Mouse (Mus musculus) granulocyte monocyte progenitor cell, adult 5-6 weeks (primary cell): ENCODE data around the gene Gata2. TPM values are rescaled to one million over a fixed set of nuclear protein-coding genes. Genes with fewer than 3 reads are reported as not detected.
"Not testable (repeated sequence)": the region's sequence is repeated elsewhere in the genome, so short reads cannot be mapped to it uniquely, and the experiment has no call there.

ENCODE experiments used
- ATAC-seq: replicated peaks from 2 replicates; pipeline ENCODE4 v1.8.0; 2016; ENCODE audit warnings: mild to moderate bottlenecking, moderate TSS enrichment, inconsistent platforms; ENCODE audit not compliant: poor library complexity, severe bottlenecking
- total RNA-seq, 2 experiments: library from RNA; stranded (forward) in 1 of 2; stranded (reverse) in 1 of 2; fragments of 200-712, 200-1000 nt in 1 of 2; fragments of >200 nt in 1 of 2; fragmentation: Nextera tagmentation in 1 of 2; gene quantifications; 2 replicates each; pipeline ENCODE4 v1.2.3; 2014 to 2017

The Gata2 gene
- total RNA-seq (2014; fragmentation: Nextera tagmentation) (21.0 and 27.1 TPM in 2 replicates), total RNA-seq (2017) (3.2 and 6.4 TPM in 2 replicates)

DNA sequence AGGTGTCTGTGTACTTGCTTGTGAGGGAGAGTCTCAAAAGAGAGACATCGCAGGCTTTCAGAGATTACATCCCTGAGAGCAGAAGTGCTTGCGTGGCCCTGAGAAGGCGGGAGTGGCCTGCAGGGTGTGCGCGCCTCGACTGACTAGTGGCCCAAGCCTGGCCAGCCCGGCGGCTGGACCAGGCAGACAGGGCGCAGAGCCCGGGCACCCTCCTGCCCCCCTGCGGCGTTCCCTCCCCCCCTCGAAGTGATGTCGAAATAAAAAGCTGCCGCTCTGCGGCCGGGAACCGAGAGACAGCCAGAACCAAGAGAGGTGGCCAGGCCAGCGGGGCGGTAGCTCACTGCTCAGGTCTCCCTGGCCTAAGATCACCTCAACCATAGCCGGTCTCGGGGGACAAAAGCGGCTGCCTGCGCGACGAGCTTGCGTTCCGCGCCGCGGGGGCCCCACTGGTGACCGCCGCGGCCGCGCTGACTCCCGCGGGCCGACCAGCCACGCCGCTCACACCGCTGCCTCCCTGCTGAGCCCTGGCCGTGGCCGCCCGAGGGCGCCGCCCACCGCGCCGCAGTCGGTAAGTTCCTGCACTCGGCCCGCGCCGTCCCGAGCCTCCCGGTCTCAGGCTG is at the start of gene Gata2:
Gene Gata2 (plus strand): TSS at position 459 of the 620 bp plus-strand sequence.
- peak; percentile 34 for ATAC-seq

DNA sequence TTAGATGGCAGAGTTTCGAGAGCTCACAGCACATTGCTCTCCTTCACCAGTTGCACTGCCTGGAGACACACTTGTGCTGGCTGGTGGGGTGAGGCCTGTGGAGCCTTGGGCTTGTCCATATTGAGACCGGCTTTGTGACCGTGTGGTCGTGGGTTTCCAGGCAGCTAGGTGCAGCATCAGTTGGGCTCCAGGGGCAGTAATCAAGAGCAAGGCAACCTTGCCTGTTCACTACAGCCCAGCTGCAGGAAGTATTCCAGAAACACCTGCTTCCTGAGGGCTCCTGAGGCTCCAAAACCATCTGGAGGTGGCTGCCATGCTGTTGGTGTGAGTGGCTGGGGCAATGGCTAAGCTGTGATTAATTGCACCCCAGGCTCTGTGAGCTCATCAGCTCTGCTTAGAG is 47.9 kb upstream of the Gata2 start:
- ATAC-seq = no peak

DNA sequence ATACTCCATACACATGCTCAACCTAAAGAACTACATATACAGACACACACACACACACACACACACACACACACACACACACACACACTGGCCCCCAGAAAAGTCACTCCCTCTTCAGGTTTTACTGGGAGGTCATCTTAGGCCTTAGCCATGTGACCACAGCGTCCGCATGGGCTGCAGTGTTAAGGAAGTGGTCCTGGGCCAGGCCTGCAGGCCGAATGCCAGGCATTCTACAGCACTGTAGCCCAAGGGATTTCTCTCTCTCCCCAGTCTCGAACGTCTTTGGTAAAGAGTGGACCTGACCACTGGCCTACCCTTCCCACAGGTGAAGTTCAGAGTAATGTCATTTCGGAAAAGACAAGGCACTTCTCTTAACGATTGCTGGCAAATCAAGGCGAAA is 47.1 kb upstream of the Gata2 start:
- peak; percentile 43; the same call in 1 of the 2 replicates for ATAC-seq

DNA sequence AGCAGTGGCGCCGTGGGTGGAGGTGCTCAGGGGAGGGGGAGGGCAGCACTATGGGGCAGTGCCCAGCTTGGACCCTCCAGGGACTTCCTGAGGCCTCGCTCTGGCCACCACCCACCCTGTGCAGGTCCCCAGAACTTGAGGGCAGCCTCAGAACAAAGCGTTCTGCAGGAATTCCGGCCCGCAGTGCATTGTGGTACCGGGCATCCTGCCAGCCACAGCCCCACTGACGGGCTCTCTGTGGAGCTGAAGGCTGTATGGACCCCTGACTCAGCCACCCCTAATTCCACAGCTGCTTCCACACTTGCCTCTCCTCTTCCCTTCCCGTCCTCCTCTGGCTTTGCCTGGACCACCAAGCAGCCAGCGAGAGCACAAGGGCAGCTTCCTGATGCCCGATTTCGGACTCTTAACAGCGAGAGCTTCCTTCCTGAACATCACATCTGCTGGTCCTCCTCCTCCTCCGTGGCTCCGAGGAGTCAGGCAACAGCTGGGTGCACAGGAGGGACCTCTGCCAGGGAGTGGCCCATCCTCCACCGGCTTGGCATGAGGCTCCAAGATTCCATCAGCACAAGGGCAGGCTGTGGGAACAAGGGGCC is 46.2 kb upstream of the Gata2 start:
- peak; percentile 15 for ATAC-seq

DNA sequence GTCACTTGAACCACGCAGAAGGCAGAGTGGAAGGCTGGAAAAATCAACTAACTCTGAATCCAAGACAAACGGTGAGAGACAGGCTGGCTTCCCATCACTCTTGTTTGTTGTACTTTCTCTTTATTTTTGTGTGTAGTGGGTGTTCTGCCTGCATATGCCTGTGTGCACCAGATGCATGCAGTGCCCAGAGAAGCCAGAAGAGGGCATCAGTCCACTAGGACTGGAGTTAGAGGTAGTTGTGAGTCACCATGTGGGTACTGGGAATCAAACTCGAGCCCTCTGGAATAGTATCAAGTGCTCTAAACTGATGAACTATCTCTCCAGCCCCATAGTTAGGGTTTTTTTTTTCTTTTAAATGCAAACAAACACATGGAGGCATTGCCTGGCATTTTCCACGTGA is 42.4 kb upstream of the Gata2 start:
- no peak for ATAC-seq

DNA sequence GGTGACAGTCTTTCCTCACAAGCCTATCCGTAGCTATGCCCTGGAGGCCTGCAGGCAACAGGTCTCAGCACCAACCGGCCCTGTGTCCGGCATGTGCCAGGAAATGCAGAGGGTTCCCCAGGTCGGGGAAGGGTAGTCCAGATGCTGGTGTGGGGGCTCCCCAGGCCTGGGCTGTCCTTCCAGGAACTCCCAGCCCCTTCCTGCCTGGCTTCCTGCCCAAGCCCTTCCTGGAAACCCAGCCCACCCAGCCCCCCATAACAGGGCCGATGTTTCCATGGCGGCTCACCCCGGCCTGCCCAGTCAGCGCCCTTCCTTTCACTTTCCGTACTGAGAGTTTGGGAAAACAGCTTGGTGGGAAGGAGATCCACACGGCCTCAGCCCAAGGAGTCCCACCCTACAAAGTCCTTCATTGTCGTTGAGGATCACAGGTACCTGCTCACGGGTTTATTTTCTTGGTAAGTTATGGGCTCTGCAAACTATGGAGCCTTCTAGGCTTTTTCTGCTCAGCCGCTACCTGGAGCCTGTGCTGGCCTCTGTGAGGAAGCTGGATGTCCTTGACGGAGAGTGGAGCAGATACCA is 41.5 kb upstream of the Gata2 start:
- ATAC-seq = no peak

DNA sequence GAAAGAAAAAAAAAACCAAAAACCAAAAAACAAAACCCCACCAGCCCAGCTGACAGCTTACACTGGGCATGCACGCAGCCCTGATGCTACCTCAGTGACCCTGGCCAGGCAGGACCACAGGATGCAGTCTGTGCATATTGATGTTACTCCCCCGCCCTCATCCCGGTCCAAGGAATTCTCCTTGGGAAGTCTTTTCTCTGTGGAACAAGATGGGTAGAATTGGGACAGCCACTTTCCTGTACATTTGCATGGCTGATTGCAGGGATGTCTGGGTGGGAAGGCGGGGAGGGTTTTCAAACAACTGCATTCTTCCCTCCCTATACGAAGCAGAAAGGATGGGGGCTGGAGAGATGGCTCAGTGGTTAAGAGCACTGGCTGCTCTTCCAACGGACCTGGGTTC is 40.7 kb upstream of the Gata2 start:
- ATAC-seq = no peak

DNA sequence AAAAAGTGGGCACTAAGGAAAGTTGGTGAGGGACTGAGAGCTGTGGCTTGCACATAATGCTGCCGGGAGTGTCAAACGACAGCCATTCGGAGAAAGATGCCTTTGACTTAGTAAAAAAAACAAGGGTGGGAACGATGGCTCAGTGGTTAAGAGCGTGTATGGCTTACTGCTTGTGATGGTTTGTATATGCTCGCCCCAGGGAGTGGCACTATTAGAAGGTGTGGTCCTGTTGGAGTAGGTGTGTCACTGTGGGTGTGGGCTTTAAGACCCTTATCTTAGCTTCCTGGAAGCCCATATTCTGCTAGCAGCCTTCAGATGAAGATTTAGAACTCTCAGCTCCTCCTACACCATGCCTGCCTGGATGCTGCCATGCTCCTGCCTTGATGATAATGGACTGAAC is 38.1 kb upstream of the Gata2 start:
- not testable (repeated sequence) for ATAC-seq

DNA sequence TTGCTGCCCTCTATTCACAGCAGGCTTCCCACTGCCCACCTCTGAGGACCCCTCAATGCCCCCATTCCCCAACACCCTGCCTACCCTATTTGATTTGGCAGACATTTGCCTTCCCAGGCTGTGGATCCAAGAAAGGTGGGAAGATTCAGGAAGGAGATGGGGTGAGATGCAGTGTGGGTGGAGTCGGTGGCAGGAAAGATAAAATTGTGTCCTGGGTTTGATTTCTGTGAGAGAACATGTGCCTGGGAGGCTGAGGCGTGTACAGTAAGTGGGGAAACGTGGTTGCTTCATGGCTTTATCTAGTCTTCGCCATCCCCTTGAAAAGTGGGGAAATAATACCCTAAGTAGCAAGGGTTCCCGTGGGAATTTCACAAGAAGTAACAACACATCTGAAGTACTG is 34.9 kb upstream of the Gata2 start:
- ATAC-seq = no peak

DNA sequence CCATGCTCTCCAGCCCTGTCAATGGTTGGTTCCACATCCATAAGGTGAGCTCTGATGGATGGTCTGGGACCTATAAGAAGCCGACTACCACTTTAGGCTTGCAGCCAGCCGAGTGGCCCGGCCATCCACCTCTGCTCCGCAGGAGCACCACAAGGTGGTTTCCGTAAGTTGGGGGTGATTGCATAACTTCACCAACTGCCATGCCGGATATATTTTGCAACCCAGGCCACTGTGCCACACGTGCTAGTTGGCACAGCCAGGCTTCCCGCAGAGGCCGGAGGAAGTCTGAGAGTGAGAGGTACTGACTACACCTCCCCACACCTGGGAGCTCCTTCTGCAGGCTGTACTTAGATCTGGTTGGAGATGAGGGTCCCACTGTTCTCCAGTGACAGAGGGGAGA is 27.6 kb upstream of the Gata2 start:
- ATAC-seq = peak; percentile 97

DNA sequence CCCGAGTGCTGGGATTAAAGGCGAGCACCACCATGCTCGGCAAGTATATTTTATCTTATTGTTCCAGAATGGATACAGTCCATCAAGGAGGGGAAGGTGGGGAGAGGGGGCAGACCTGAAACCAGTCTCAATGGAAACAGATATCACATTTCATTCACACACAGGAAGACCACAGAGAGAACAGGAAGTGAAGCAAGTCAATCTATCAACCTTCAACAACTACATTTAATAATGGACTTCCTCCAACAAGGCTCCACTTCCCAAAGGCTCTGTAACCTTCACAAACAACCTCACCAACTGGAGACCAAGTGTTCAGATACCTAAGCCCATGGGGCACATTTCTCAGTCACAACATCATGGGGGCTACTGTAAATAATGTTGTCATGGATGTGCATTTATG is 19.5 kb upstream of the Gata2 start:
- ATAC-seq = peak; percentile 53

DNA sequence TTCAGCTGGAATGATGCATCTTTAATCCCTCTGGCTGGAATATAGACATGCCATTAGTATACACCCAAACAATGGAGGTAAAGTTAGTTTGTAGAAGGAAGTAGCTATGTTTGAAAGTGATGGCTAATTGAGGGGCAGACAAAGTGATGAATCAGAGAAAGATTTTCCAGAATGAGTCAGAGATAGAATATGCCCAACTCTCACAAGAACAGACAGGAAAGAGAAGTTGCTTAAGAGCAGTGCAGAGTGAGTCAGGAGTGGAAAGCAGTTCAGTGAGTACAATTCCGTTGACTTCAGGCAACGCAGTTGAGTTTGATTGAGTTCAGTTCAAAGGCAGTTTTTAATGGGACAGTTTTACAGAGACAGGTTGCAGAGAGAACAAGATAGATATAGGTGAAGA is 19.0 kb upstream of the Gata2 start:
- no peak for ATAC-seq

DNA sequence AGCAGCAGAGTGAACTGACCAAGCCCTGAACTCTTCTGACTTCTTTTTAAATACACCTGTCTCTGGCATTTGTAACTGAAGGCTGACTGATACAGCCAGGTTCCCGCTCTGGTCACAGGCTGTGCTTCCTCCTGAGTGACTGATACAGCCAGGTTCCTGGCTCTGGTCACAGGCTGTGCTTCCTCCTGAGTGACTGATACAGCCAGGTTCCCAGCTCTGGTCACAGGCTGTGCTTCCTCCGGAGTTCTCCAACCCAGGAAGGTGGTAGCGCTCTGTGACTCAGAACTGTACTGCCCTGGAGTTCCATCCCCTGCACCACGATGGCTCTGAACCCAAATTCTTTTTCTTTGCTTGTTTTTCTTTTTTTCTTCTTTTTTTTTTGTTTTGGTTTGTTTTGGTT is 9.0 kb upstream of the Gata2 start:
- ATAC-seq = peak; percentile 73

DNA sequence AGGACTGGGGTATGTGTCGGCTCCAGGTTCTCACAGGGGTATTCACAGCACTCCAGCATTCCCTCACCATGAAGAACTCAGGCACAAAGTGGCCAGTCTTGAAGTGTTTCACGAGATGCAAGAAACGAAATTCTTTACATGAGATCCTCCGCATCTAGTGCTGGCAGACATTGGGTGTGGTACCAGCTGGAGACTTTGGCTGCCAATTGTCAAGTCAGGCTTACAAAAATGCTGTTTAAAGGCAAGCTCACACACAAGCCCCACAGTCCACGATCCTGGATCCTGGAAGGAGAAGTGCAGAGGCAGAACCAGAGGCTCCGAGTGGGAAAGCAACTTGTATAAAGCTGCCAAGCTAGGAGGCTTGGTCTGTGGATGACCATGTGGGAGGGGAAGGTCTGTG is 5.5 kb upstream of the Gata2 start:
- no peak for ATAC-seq

DNA sequence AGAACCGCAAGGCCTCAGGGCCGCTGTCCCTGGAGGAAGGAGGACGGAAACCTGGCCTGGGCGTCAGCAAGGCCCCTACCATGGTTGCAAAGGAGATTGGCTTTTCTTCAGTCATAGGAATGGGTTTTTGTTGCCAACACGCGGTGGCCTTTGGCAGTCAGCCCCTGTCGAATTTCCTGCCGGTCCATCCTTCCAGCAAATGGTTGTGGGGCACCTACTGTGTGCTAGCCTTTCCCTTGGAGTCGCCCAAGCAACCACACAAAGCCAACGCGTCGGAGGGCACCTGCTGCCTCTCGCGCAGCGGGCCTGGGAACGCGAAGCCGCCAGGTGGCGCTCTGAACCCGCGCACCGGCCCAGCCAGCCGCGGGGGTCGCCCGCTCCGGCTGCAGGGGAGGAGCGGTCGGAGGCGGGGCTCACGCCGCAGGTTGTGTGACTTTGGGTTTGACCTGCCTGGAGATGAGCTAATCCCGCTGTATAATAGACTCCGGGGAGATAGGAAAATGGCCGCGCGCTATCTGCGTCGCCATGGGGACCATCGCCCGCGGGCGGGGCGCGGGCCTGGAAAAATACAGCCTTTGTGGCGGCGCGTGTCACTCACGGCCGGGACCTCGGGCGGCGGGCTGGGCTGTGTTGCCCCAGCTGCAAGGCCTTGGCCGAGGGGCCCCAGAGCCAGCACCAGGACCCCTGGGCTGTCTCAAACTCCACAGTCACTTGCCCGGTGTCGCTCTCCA is 4.2 kb upstream of the Gata2 start:
- ATAC-seq = peak; percentile 64

DNA sequence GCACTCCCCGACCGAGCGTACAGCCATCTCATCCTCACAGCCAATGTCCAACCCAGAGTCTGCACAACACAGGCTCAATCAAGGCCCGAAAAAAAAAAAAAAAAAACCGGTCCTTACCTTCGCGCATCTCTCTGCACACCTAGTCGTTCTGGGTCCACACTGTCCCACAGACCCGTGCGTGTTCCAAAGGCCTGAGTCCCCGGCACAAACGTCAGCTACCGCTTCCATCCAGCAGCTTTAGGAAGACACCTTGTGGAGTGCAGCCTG is 3.7 kb upstream of the Gata2 start:
- ATAC-seq = no peak

DNA sequence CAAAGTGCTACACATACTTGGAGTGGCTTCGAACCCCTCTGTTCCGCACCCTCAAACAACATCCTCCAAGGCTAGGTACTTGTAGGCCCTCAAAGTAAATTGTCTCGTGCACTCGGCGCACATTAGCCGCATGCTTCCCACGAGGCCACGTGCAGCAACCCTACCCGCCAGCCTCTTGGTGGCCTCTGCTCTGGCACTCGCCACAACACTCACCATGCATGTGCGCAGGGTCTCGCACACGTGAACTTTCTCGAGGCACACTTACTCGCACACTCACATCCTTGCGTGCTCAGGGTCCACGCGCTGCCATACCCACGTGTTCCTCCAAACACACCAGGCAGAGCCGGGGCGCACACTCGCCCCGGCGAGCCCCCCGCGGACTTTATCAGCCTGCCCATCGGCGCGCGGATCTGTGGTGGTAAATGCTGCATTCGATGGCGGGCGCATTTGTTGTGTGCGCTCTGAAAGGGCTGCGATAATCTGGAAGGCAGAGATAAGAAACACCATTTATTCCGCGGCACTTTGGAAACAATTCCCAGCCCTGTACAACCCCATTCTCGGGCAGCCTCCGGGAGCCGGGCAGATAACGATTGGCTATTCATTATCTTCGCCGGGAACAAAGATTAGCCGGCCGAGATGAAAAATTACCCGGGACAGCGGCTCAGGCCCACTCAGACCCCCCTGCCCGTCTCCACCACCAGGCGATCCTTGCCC is 3.2 kb upstream of the Gata2 start:
- ATAC-seq = no peak

DNA sequence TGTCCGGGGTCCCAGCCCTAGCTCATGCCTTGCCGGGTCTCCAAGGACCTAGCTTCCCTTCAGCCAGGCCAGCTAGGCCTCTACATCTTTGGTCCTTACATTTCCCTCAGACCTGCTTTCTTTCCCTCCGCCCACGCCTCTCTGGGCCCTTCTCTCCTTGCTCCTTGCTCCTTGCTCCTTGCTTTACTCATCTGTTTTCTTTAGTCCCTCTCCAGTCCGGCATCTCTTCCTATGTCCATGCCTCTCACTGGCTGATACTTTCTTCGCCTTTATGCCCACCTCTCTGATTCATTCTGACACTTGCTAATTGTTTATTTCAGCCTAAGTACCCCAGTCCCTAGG is 2.7 kb upstream of the Gata2 start:
- ATAC-seq = no peak

DNA sequence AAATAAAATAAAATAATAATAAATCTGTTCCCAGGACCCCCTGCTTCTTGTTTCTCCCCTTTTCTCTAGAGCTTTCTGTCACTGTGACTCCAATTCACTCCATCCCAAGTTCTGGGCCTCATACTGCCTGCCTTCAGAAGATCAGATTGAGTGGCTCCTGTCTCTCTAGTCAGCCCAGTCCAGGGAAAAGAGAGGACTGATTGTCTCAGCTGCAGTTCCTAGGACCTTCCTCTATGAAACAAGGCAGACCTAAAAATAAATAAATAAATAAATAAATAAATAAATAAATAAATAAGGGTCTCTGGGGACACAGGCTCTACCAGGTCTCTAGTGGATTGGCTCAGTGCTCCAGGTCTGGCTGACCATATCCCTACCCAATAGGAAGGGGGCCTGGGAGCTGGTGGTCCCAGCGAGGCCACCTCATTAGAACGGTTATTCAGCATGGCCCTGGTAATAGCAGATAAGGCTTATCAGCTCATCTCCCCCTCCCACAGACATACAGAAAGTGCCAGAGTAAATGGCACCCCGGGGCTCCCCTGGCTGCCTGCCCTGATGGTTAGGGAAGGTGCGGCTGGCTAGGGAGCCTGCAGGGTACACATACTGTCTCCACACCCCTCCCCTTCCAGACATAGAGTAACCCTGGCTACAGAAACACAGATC is 2.1 kb upstream of the Gata2 start:
- ATAC-seq = no peak

DNA sequence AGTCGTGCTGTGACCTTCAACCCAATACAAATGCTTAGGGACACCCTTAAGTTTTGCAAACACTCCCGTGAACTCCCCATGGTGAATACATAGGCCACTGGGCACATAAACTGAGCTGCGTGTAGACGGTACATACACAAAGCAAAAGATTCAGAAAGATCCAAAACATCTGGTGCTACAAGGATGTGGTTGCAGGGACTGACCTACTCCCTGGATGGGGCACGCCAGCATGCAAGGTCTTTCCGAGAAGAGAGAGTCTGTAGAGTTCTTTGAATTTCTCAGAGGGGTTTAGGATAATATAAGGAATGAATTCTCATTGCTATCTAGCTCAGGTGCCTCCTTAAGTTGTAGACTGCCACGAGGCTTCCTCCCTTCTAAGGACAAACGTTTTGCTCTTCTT is 935 bp upstream of the Gata2 start:
- no peak for ATAC-seq
